Mouse (Mus musculus) E14TG2a.4 (cell line): ENCODE measurements around the gene Mfsd6l.

Experiments used
- CTCF ChIP-seq: conservative IDR thresholded peaks from 2 replicates; pipeline ENCODE4 v1.5.1; 2014; ENCODE audit warnings: low read length
- NANOG ChIP-seq: IDR thresholded peaks from 2 replicates; pipeline ENCODE4 v1.6.1; 2014; ENCODE audit warnings: borderline replicate concordance, low read length, mixed read lengths
- POU5F1 ChIP-seq: IDR thresholded peaks from 2 replicates; pipeline ENCODE4 v1.6.1; 2014; ENCODE audit warnings: low read length, borderline replicate concordance

DNA sequence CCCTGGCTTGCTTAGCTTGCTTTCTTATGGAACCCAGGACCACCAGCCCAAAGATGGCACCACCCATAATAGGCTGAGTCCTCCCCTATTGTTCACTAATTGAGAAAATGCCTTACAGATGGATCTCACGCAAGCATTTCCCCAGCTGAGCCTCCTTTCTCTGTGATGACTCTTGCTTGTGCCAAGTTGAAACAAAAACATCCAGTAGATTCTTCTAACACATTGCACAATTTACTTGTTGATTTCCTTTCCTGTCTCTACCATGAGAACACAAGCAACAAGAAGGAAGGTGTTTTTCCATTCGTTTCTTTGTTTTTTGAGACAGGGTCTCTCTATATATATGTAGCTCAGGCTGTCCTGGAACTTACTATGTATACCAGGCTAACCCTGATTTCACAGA lies 51.1 kb downstream of the Mfsd6l start:
- TF ChIP-seq CTCF (no peak), NANOG (no peak), POU5F1 (no peak)
